Mouse (Mus musculus) liver, embryonic 14.5 days (tissue): Measurements from ENCODE around the gene Tor1aip1. TPM values are rescaled to one million over a fixed set of nuclear protein-coding genes. Genes with fewer than 3 reads are reported as not detected.
A peak's percentile ranks its signal among the peaks of the same experiment; 100 is the strongest.

Experiments
- ATAC-seq: fragments of 200-750 bp; cut with Nextera tagmentation; 2 replicates; pipeline ENCODE4 v1.8.0; 2017; ENCODE audit warnings: moderate number of reproducible peaks, mild to moderate bottlenecking, moderate library complexity; ENCODE audit not compliant: insufficient read depth
- DNase-seq, 3 experiments: peaks; one replicate each; pipeline ENCODE4 v3.0.0-alpha.2; 2012 to 2013; ENCODE audit warnings: low read depth in 3 of 3, low spot score in 3 of 3
- H3K27ac ChIP-seq: fragments of 300-500 bp; sonication (generic); 2 replicates; pipeline ENCODE4 v1.5.1; 2014; ENCODE audit warnings: moderate library complexity, mild to moderate bottlenecking, control low read depth, inconsistent platforms
- H3K27me3 ChIP-seq: fragments of 300-500 bp; sonication (generic); 2 replicates; pipeline ENCODE4 v1.6.1; 2014; ENCODE audit warnings: mild to moderate bottlenecking, low read length, moderate library complexity; ENCODE audit not compliant: control insufficient read depth, insufficient read depth
- H3K36me3 ChIP-seq: fragments of 300-500 bp; sonication (generic); replicated peaks from 2 replicates; pipeline ENCODE4 v1.6.1; 2014; ENCODE audit warnings: low read depth; ENCODE audit not compliant: control insufficient read depth, insufficient read depth
- H3K4me1 ChIP-seq, 2 experiments: fragments of 200-500 bp in 1 of 2; fragments of 300-500 bp in 1 of 2; sonication (generic) in 1 of 2; replicated peaks; 2 replicates each; pipeline ENCODE4 v1.6.1; 2012 to 2014; ENCODE audit warnings: antibody characterized with exemption in 1 of 2, inconsistent platforms in 1 of 2, low read length in 1 of 2; ENCODE audit not compliant: control insufficient read depth in 2 of 2, insufficient read depth in 2 of 2
- H3K4me2 ChIP-seq: fragments of 300-500 bp; sonication (generic); 2 replicates; pipeline ENCODE4 v1.6.1; 2014; ENCODE audit warnings: low read depth, mild to moderate bottlenecking, control low read depth, moderate library complexity
- H3K4me3 ChIP-seq, 2 experiments: fragments of 200-500 bp in 1 of 2; fragments of 300-500 bp in 1 of 2; sonication (generic) in 1 of 2; 2 replicates each; pipeline ENCODE4 v1.5.1; 2012 to 2014; ENCODE audit warnings: low read depth in 2 of 2, low read length in 2 of 2, mild to moderate bottlenecking in 2 of 2, control low read depth in 1 of 2, inconsistent platforms in 1 of 2, moderate library complexity in 1 of 2; ENCODE audit not compliant: insufficient read depth in 1 of 2
- H3K9ac ChIP-seq: fragments of 300-500 bp; sonication (generic); replicated peaks from 2 replicates; pipeline ENCODE4 v1.6.1; 2014; ENCODE audit warnings: mild to moderate bottlenecking, control low read depth, moderate library complexity
- H3K9me3 ChIP-seq: fragments of 300-500 bp; sonication (generic); 2 replicates; pipeline ENCODE4 v1.6.1; 2016; ENCODE audit warnings: low read length, mixed read lengths; ENCODE audit not compliant: control insufficient read depth
- CTCF ChIP-seq: IDR thresholded peaks from 2 replicates; pipeline ENCODE4 v1.5.1; 2016; ENCODE audit warnings: antibody characterized with exemption, low read depth, control low read depth
- EP300 ChIP-seq: IDR thresholded peaks from 2 replicates; pipeline ENCODE4 v1.6.1; 2016; ENCODE audit warnings: antibody characterized with exemption, low read depth
- WGBS: fragments of 180-500 bp; shearing (Covaris S2); extraction: QIAGEN DNeasy Blood & Tissue Kit; methylation state at CpG from one replicate; pipeline ENCODE4 v1.1.7; 2014; ENCODE audit not compliant: insufficient replicate concordance; 5-methylcytosine and 5-hydroxymethylcytosine counted together
- polyA plus RNA-seq, 2 experiments: library from polyadenylated mRNA; depleted of rRNA in 1 of 2; stranded (reverse) in 1 of 2; unstranded in 1 of 2; fragments of >200 nt; fragmentation: Nextera tagmentation in 1 of 2; extraction: Ambion mirVana in 1 of 2; gene quantifications; 2 replicates each; pipeline versions ENCODE4 v1.2.1 to v1.2.3; 2012 to 2014

Gene Tor1aip1
- polyA plus RNA-seq, 2 experiments: 6.4 to 20.9 TPM

GRCm38 (mm10) chr1:155972146-155973067 lies 63.9 kb downstream of the Tor1aip1 start:
- Histone ChIP-seq H3K4me1 (peaks cover 16 to 19% of the 10 kb centered on the region in 2 experiments), H3K4me3 (peak overlapping the region; percentile 97 to 99)

More at GRCm38 (mm10) chr1:155972146-155973067, 63.9 kb downstream of the Tor1aip1 start:
- no peaks in the 10 kb centered on the region for H3K9me3 ChIP-seq
- ATAC-seq (peak; percentile 68), DNase-seq (peak; percentile 20 to 32 (median 30))
- no peaks in the 10 kb centered on the region for H3K36me3 ChIP-seq
- H3K4me2 ChIP-seq: peak overlapping the region; percentile 87
- peak overlapping the region; percentile 98 for H3K9ac ChIP-seq
- H3K27me3 ChIP-seq: no peaks in the 10 kb centered on the region
- TF ChIP-seq EP300: no peak
- no peak for TF ChIP-seq CTCF
- 2% methylated on average over 42 of the region's 51 CpGs for WGBS
- peak overlapping the region; percentile 87 for H3K27ac ChIP-seq

Other genes with a start within 250 kb of the Tor1aip1 start
- 14.9 and 16.5 TPM in 2 replicates for gene Qsox1, start 223.6 kb downstream of the Tor1aip1 start, polyA plus RNA-seq (2012; rRNA removed)
- 11.0 and 11.2 TPM in 2 replicates for gene Qsox1, start 223.6 kb downstream of the Tor1aip1 start, polyA plus RNA-seq (2014; fragmentation: Nextera tagmentation; extraction: Ambion mirVana)
- gene Cep350, start 63.2 kb downstream of the Tor1aip1 start, polyA plus RNA-seq (2012; rRNA removed): 2.5 and 3.5 TPM in 2 replicates
- gene Cep350, start 63.2 kb downstream of the Tor1aip1 start, polyA plus RNA-seq (2014; fragmentation: Nextera tagmentation; extraction: Ambion mirVana): 3.8 and 4.2 TPM in 2 replicates
- gene Tor1aip2, start 1.1 kb downstream of the Tor1aip1 start, polyA plus RNA-seq (2012; rRNA removed): 30.2 and 34.6 TPM in 2 replicates
- 40.2 and 42.0 TPM in 2 replicates for gene Tor1aip2, start 1.1 kb downstream of the Tor1aip1 start, polyA plus RNA-seq (2014; fragmentation: Nextera tagmentation; extraction: Ambion mirVana)
- gene Fam163a, start 168.5 kb upstream of the Tor1aip1 start, polyA plus RNA-seq (2012; rRNA removed): 0.01 TPM in 2 replicates
- gene Fam163a, start 168.5 kb upstream of the Tor1aip1 start, polyA plus RNA-seq (2014; fragmentation: Nextera tagmentation; extraction: Ambion mirVana): not detected in 2 replicates